Mouse (Mus musculus) kidney, postnatal 0 days (tissue): Measurements from ENCODE around the gene 4833427G06Rik. TPM values are rescaled to one million over a fixed set of nuclear protein-coding genes. Genes with fewer than 3 reads are reported as not detected.

ENCODE experiments used
- ATAC-seq: fragments of 200-750 bp; cut with Nextera tagmentation; replicated peaks from 2 replicates; pipeline ENCODE4 v1.8.0; 2017; ENCODE audit warnings: low read depth, moderate number of reproducible peaks, moderate TSS enrichment, moderate library complexity; ENCODE audit not compliant: low FRiP score
- DNase-seq: peaks from one replicate; pipeline ENCODE4 v3.0.0-alpha.2; 2016; ENCODE audit warnings: low spot score
- H3K27ac ChIP-seq: fragments of 300-500 bp; sonication (generic); 2 replicates; pipeline ENCODE4 v1.5.1; 2014; ENCODE audit warnings: mild to moderate bottlenecking
- H3K27me3 ChIP-seq: fragments of 300-500 bp; sonication (generic); 2 replicates; pipeline ENCODE4 v1.6.1; 2014; ENCODE audit warnings: low read length, mixed read lengths; ENCODE audit not compliant: insufficient read depth
- H3K36me3 ChIP-seq: fragments of 300-500 bp; sonication (generic); 2 replicates; pipeline ENCODE4 v1.6.1; 2014; ENCODE audit warnings: low read length, mixed read lengths; ENCODE audit not compliant: insufficient read depth
- H3K4me1 ChIP-seq: fragments of 300-500 bp; sonication (generic); replicated peaks from 2 replicates; pipeline ENCODE4 v1.6.1; 2014; ENCODE audit warnings: antibody characterized with exemption, low read length, mixed read lengths; ENCODE audit not compliant: insufficient read depth
- H3K4me2 ChIP-seq: fragments of 300-500 bp; sonication (generic); 2 replicates; pipeline ENCODE4 v1.6.1; 2014; ENCODE audit warnings: mild to moderate bottlenecking, low read length, moderate library complexity, mixed read lengths
- H3K4me3 ChIP-seq: fragments of 300-500 bp; sonication (generic); replicated peaks from 2 replicates; pipeline ENCODE4 v1.5.1; 2014; ENCODE audit warnings: low read depth, low read length
- H3K9ac ChIP-seq: fragments of 300-500 bp; sonication (generic); 2 replicates; pipeline ENCODE4 v1.6.1; 2014; ENCODE audit warnings: low read depth, low read length
- H3K9me3 ChIP-seq: fragments of 300-500 bp; sonication (generic); replicated peaks from 2 replicates; pipeline ENCODE4 v1.6.1; 2016; ENCODE audit warnings: low read length, inconsistent platforms, mixed read lengths
- CTCF ChIP-seq: IDR thresholded peaks from 2 replicates; pipeline ENCODE4 v1.5.1; 2016; ENCODE audit warnings: antibody characterized with exemption, low read depth, mild to moderate bottlenecking, moderate library complexity
- WGBS: fragments of 180-500 bp; shearing (Covaris S2); extraction: QIAGEN DNeasy Blood & Tissue Kit; methylation state at CpG from one replicate; pipeline ENCODE4 v1.1.7; 2014; 5-methylcytosine and 5-hydroxymethylcytosine counted together
- polyA plus RNA-seq: library from polyadenylated mRNA; unstranded; fragments of >200 nt; fragmentation: Nextera tagmentation; extraction: Ambion mirVana; gene quantifications from 2 replicates; pipeline ENCODE4 v1.2.1, GENCODE M21; 2015

4833427G06Rik gene
- polyA plus RNA-seq, 1 experiment from 2014 or later, result not detected

GRCm38 (mm10) chr9:51056360-51057324, 45.2 kb downstream of the 4833427G06Rik start:
- Histone ChIP-seq H3K9ac (no peak overlapping the region), H3K4me1 (no peaks in the 10 kb centered on the region), H3K4me3 (no peak overlapping the region), H3K4me2 (no peak overlapping the region), H3K36me3 (no peaks in the 10 kb centered on the region), H3K27ac (no peak overlapping the region), H3K27me3 (no peaks in the 10 kb centered on the region), H3K9me3 (no peaks in the 10 kb centered on the region)
- peak; percentile 11 for DNase-seq
- 63% methylated on average over 3 of the region's 3 CpGs for WGBS
- no peak for ATAC-seq
- TF ChIP-seq CTCF, result no peak

GRCm38 (mm10) chr9:51052180-51052579, 49.7 kb downstream of the 4833427G06Rik start:
- H3K4me3 ChIP-seq, result no peak overlapping the region
- no peak overlapping the region for H3K27ac ChIP-seq
- no peak overlapping the region for H3K4me2 ChIP-seq
- H3K27me3 ChIP-seq, result no peaks in the 10 kb centered on the region
- ATAC-seq, result no peak
- no peaks in the 10 kb centered on the region for H3K4me1 ChIP-seq
- DNase-seq, result peak; percentile 44
- H3K9me3 ChIP-seq, result no peaks in the 10 kb centered on the region
- TF ChIP-seq CTCF, result peak; percentile 61
- H3K9ac ChIP-seq, result no peak overlapping the region
- H3K36me3 ChIP-seq, result no peaks in the 10 kb centered on the region
- 75% methylated on average over 3 of the region's 3 CpGs for WGBS

GRCm38 (mm10) chr9:51042136-51042535, 59.7 kb downstream of the 4833427G06Rik start:
- WGBS, result 73% methylated on average over 6 of the region's 6 CpGs

GRCm38 (mm10) chr9:51041491-51041980, 60.3 kb downstream of the 4833427G06Rik start:
- H3K9ac ChIP-seq, result no peak overlapping the region
- no peaks in the 10 kb centered on the region for H3K4me1 ChIP-seq
- H3K9me3 ChIP-seq, result no peaks in the 10 kb centered on the region
- no peak for TF ChIP-seq CTCF
- no peaks in the 10 kb centered on the region for H3K36me3 ChIP-seq
- H3K4me2 ChIP-seq, result no peak overlapping the region
- H3K27ac ChIP-seq, result no peak overlapping the region
- WGBS, result 90% methylated on average over 7 of the region's 7 CpGs
- H3K27me3 ChIP-seq, result no peaks in the 10 kb centered on the region
- ATAC-seq (no peak), DNase-seq (no peak)
- H3K4me3 ChIP-seq, result no peak overlapping the region

More at GRCm38 (mm10) chr9:51042136-51042535, 59.7 kb downstream of the 4833427G06Rik start:
- no peaks in the 10 kb centered on the region for H3K4me1 ChIP-seq
- TF ChIP-seq CTCF, result no peak
- no peak for ATAC-seq
- no peaks in the 10 kb centered on the region for H3K27me3 ChIP-seq
- no peak overlapping the region for H3K4me3 ChIP-seq
- H3K9me3 ChIP-seq, result no peaks in the 10 kb centered on the region
- H3K9ac ChIP-seq, result no peak overlapping the region
- no peak overlapping the region for H3K27ac ChIP-seq
- no peak for DNase-seq
- H3K4me2 ChIP-seq, result no peak overlapping the region
- no peaks in the 10 kb centered on the region for H3K36me3 ChIP-seq

GRCm38 (mm10) chr9:51032785-51033529, 68.9 kb downstream of the 4833427G06Rik start:
- H3K9ac ChIP-seq, result no peak overlapping the region
- no peaks in the 10 kb centered on the region for H3K9me3 ChIP-seq
- ATAC-seq (no peak), DNase-seq (no peak)
- H3K27ac ChIP-seq, result no peak overlapping the region
- H3K36me3 ChIP-seq, result no peaks in the 10 kb centered on the region
- WGBS, result 80% methylated on average over 3 of the region's 3 CpGs
- H3K4me2 ChIP-seq, result no peak overlapping the region
- no peak for TF ChIP-seq CTCF
- H3K4me3 ChIP-seq, result no peak overlapping the region
- no peaks in the 10 kb centered on the region for H3K27me3 ChIP-seq
- H3K4me1 ChIP-seq, result no peaks in the 10 kb centered on the region

- Histone ChIP-seq H3K4me3 (no peak overlapping the region), H3K4me2 (no peak overlapping the region), H3K27me3 (no peaks in the 10 kb centered on the region), H3K9ac (no peak overlapping the region), H3K9me3 (no peaks in the 10 kb centered on the region), H3K4me1 (no peaks in the 10 kb centered on the region), H3K27ac (no peak overlapping the region), H3K36me3 (no peaks in the 10 kb centered on the region)
- TF ChIP-seq CTCF, result no peak
- ATAC-seq (no peak), DNase-seq (no peak)
- 65% methylated on average over 8 of the region's 8 CpGs for WGBS
These were observed 69.6 kb downstream of the 4833427G06Rik start for GRCm38 (mm10) chr9:51032291-51032690.
